Mouse (Mus musculus): ENCODE measurements at regions not wholly inside any gene's neighbourhood (a gene's known extent, or its start where the extent isn't known, plus 50 kb on each side); places are given as distances from the start of the nearest gene placed in this dataset.

- WGBS: 90% methylated on average over 5 of the region's 5 CpGs
- no peak for DNase-seq
- H3K9ac ChIP-seq (replicated peaks; ENCODE audit: low read length): no peak overlapping the region
- H3K9me3 ChIP-seq (ENCODE audit: control insufficient read depth, low read length): no peaks in the 10 kb centered on the region
- no peaks in the 10 kb centered on the region for H3K4me1 ChIP-seq (ENCODE audit: control insufficient read depth, insufficient read depth, low read length)
- no peaks in the 10 kb centered on the region for H3K27me3 ChIP-seq (ENCODE audit: control insufficient read depth, insufficient read depth, low read length)
- no peak overlapping the region for H3K4me2 ChIP-seq (ENCODE audit: low read length)
- H3K27ac ChIP-seq (replicated peaks; ENCODE audit: low read depth, low read length): no peak overlapping the region
- ATAC-seq (ENCODE audit: low FRiP score, low TSS enrichment): no peak
- no peak overlapping the region for H3K4me3 ChIP-seq (replicated peaks; ENCODE audit: low read depth, low read length)
- H3K36me3 ChIP-seq (ENCODE audit: control insufficient read depth, insufficient read depth, low read length): no peaks in the 10 kb centered on the region
These were observed 94.2 kb upstream of the Jun start for GRCm38 (mm10) chr4:95146268-95146667.

GRCm38 (mm10) chr4:95148665-95149064 is 96.6 kb upstream of the Jun start:
- no peaks in the 10 kb centered on the region for H3K27me3 ChIP-seq (ENCODE audit: control insufficient read depth, insufficient read depth, low read length)
- no peaks in the 10 kb centered on the region; the same call in 1 of the 2 replicates for H3K4me1 ChIP-seq (ENCODE audit: control insufficient read depth, insufficient read depth, low read length)
- no peaks in the 10 kb centered on the region for H3K9me3 ChIP-seq (ENCODE audit: control insufficient read depth, low read length)
- 62% methylated on average over 1 of the region's 1 CpGs for WGBS
- no peak overlapping the region for H3K9ac ChIP-seq (replicated peaks; ENCODE audit: low read length)
- DNase-seq: no peak
- no peaks in the 10 kb centered on the region for H3K36me3 ChIP-seq (ENCODE audit: control insufficient read depth, insufficient read depth, low read length)
- H3K4me3 ChIP-seq (replicated peaks; ENCODE audit: low read depth, low read length): no peak overlapping the region
- ATAC-seq (ENCODE audit: low FRiP score, low TSS enrichment): no peak
- H3K4me2 ChIP-seq (ENCODE audit: low read length): no peak overlapping the region
- no peak overlapping the region for H3K27ac ChIP-seq (replicated peaks; ENCODE audit: low read depth, low read length)

GRCm38 (mm10) chr4:95151678-95152077 is 99.7 kb upstream of the Jun start:
- Histone ChIP-seq H3K9ac (replicated peaks; ENCODE audit: low read length) (no peak overlapping the region), H3K4me3 (replicated peaks; ENCODE audit: low read depth, low read length) (no peak overlapping the region), H3K4me1 (ENCODE audit: control insufficient read depth, insufficient read depth, low read length) (no peaks in the 10 kb centered on the region; the same call in 1 of the 2 replicates), H3K27me3 (ENCODE audit: control insufficient read depth, insufficient read depth, low read length) (no peaks in the 10 kb centered on the region), H3K9me3 (ENCODE audit: control insufficient read depth, low read length) (no peaks in the 10 kb centered on the region), H3K36me3 (ENCODE audit: control insufficient read depth, insufficient read depth, low read length) (no peaks in the 10 kb centered on the region), H3K27ac (replicated peaks; ENCODE audit: low read depth, low read length) (no peak overlapping the region), H3K4me2 (ENCODE audit: low read length) (no peak overlapping the region)
- ATAC-seq (ENCODE audit: low FRiP score, low TSS enrichment) (no peak), DNase-seq (no peak)
- 94% methylated on average over 8 of the region's 8 CpGs for WGBS

- no peak for DNase-seq
- ATAC-seq (ENCODE audit: low FRiP score, low TSS enrichment): no peak
These were observed 100.6 kb upstream of the Jun start for GRCm38 (mm10) chr4:95152431-95153115.

GRCm38 (mm10) chr4:95153737-95154287 is 101.8 kb upstream of the Jun start:
- DNase-seq: peak; percentile 46
- 24% methylated on average over 6 of the region's 6 CpGs for WGBS

More at GRCm38 (mm10) chr4:95152431-95153115, 100.6 kb upstream of the Jun start:
- Histone ChIP-seq H3K9me3 (ENCODE audit: control insufficient read depth, low read length) (no peaks in the 10 kb centered on the region), H3K27ac (replicated peaks; ENCODE audit: low read depth, low read length) (no peak overlapping the region), H3K36me3 (ENCODE audit: control insufficient read depth, insufficient read depth, low read length) (no peaks in the 10 kb centered on the region), H3K9ac (replicated peaks; ENCODE audit: low read length) (no peak overlapping the region), H3K4me1 (ENCODE audit: control insufficient read depth, insufficient read depth, low read length) (no peaks in the 10 kb centered on the region; the same call in 1 of the 2 replicates), H3K4me2 (ENCODE audit: low read length) (no peak overlapping the region), H3K4me3 (replicated peaks; ENCODE audit: low read depth, low read length) (no peak overlapping the region), H3K27me3 (ENCODE audit: control insufficient read depth, insufficient read depth, low read length) (no peaks in the 10 kb centered on the region)
- WGBS: 80% methylated on average over 4 of the region's 4 CpGs

GRCm38 (mm10) chr4:95154377-95154776 is 102.4 kb upstream of the Jun start:
- Histone ChIP-seq H3K9me3 (ENCODE audit: control insufficient read depth, low read length) (no peaks in the 10 kb centered on the region), H3K36me3 (ENCODE audit: control insufficient read depth, insufficient read depth, low read length) (no peaks in the 10 kb centered on the region), H3K27me3 (ENCODE audit: control insufficient read depth, insufficient read depth, low read length) (no peaks in the 10 kb centered on the region), H3K9ac (replicated peaks; ENCODE audit: low read length) (no peak overlapping the region), H3K4me2 (ENCODE audit: low read length) (no peak overlapping the region), H3K4me3 (replicated peaks; ENCODE audit: low read depth, low read length) (no peak overlapping the region), H3K4me1 (ENCODE audit: control insufficient read depth, insufficient read depth, low read length) (no peaks in the 10 kb centered on the region; the same call in 1 of the 2 replicates), H3K27ac (replicated peaks; ENCODE audit: low read depth, low read length) (no peak overlapping the region)
- 42% methylated on average over 14 of the region's 14 CpGs for WGBS
- ATAC-seq (ENCODE audit: low FRiP score, low TSS enrichment): no peak
- no peak for DNase-seq

More at GRCm38 (mm10) chr4:95153737-95154287, 101.8 kb upstream of the Jun start:
- Histone ChIP-seq H3K36me3 (ENCODE audit: control insufficient read depth, insufficient read depth, low read length) (no peaks in the 10 kb centered on the region), H3K9me3 (ENCODE audit: control insufficient read depth, low read length) (no peaks in the 10 kb centered on the region), H3K4me3 (replicated peaks; ENCODE audit: low read depth, low read length) (no peak overlapping the region), H3K27ac (replicated peaks; ENCODE audit: low read depth, low read length) (no peak overlapping the region), H3K27me3 (ENCODE audit: control insufficient read depth, insufficient read depth, low read length) (no peaks in the 10 kb centered on the region), H3K9ac (replicated peaks; ENCODE audit: low read length) (no peak overlapping the region), H3K4me1 (ENCODE audit: control insufficient read depth, insufficient read depth, low read length) (no peaks in the 10 kb centered on the region; the same call in 1 of the 2 replicates), H3K4me2 (ENCODE audit: low read length) (no peak overlapping the region)
- ATAC-seq (ENCODE audit: low FRiP score, low TSS enrichment): peak; percentile 49; the same call in 1 of the 2 replicates

GRCm38 (mm10) chr4:95155178-95155577 is 103.2 kb upstream of the Jun start:
- 89% methylated on average over 2 of the region's 2 CpGs for WGBS
- ATAC-seq (ENCODE audit: low FRiP score, low TSS enrichment) (no peak), DNase-seq (no peak)
- Histone ChIP-seq H3K36me3 (ENCODE audit: control insufficient read depth, insufficient read depth, low read length) (no peaks in the 10 kb centered on the region), H3K4me2 (ENCODE audit: low read length) (no peak overlapping the region), H3K4me3 (replicated peaks; ENCODE audit: low read depth, low read length) (no peak overlapping the region), H3K27me3 (ENCODE audit: control insufficient read depth, insufficient read depth, low read length) (no peaks in the 10 kb centered on the region), H3K9ac (replicated peaks; ENCODE audit: low read length) (no peak overlapping the region), H3K27ac (replicated peaks; ENCODE audit: low read depth, low read length) (no peak overlapping the region), H3K9me3 (ENCODE audit: control insufficient read depth, low read length) (no peaks in the 10 kb centered on the region), H3K4me1 (ENCODE audit: control insufficient read depth, insufficient read depth, low read length) (no peaks in the 10 kb centered on the region; the same call in 1 of the 2 replicates)

GRCm38 (mm10) chr4:95155796-95156195 is 103.8 kb upstream of the Jun start:
- ATAC-seq (ENCODE audit: low FRiP score, low TSS enrichment) (no peak), DNase-seq (no peak)
- Histone ChIP-seq H3K4me1 (ENCODE audit: control insufficient read depth, insufficient read depth, low read length) (no peaks in the 10 kb centered on the region; the same call in 1 of the 2 replicates), H3K27ac (replicated peaks; ENCODE audit: low read depth, low read length) (no peak overlapping the region), H3K9ac (replicated peaks; ENCODE audit: low read length) (no peak overlapping the region), H3K36me3 (ENCODE audit: control insufficient read depth, insufficient read depth, low read length) (no peaks in the 10 kb centered on the region), H3K9me3 (ENCODE audit: control insufficient read depth, low read length) (no peaks in the 10 kb centered on the region), H3K4me3 (replicated peaks; ENCODE audit: low read depth, low read length) (no peak overlapping the region), H3K4me2 (ENCODE audit: low read length) (no peak overlapping the region), H3K27me3 (ENCODE audit: control insufficient read depth, insufficient read depth, low read length) (no peaks in the 10 kb centered on the region)
- WGBS: 93% methylated on average over 5 of the region's 5 CpGs

Measured in midbrain, embryonic 14.5 days (tissue).